Mouse (Mus musculus) gastrocnemius, postnatal 14 days (tissue): Measurements from ENCODE around the gene Gjb4. TPM values are rescaled to one million over a fixed set of nuclear protein-coding genes. Genes with fewer than 3 reads are reported as not detected.

Source experiments
- DNase-seq: peaks from one replicate; pipeline ENCODE4 v3.0.0; 2021; ENCODE audit warnings: mixed read lengths
- intact Hi-C: fragments of 180-260 bp; cut with DNase I; formaldehyde crosslinking; loops from one replicate; pipeline ENCODE4 v1.15.1; 2025; ENCODE audit warnings: low total_unique reads
- total RNA-seq, 2 experiments: library from RNA; stranded (reverse); gene quantifications; 2 replicates each; pipeline ENCODE4 v1.2.3; 2021

The Gjb4 gene
- total RNA-seq, 2 experiments from 2014 or later: not detected

- intact Hi-C loops: no loop called here
- no peak for DNase-seq
Observed at GRCm38 (mm10) chr4:127317143-127317542, 36.7 kb downstream of the Gjb4 start.

GRCm38 (mm10) chr4:127315753-127316152 is 38.1 kb downstream of the Gjb4 start:
- intact Hi-C loops: no loop called here
- no peak for DNase-seq

GRCm38 (mm10) chr4:127314585-127314984 is 39.3 kb downstream of the Gjb4 start:
- DNase-seq: no peak
- intact Hi-C loops: no loop called here

GRCm38 (mm10) chr4:127313861-127314260 is 40.0 kb downstream of the Gjb4 start, which contains the start of gene Gja4:
Gja4 (minus strand) TSS chr4:127314039.
- intact Hi-C loops: no loop called here
- peak; percentile 86 for DNase-seq

- intact Hi-C loops: no loop called here
- no peak for DNase-seq
Observed at GRCm38 (mm10) chr4:127312349-127312748, 41.5 kb downstream of the Gjb4 start.

- intact Hi-C loops: no loop called here
- DNase-seq: no peak
Observed at GRCm38 (mm10) chr4:127311561-127311960, 42.3 kb downstream of the Gjb4 start.

- intact Hi-C loops: no loop called here
- DNase-seq: no peak
Observed at GRCm38 (mm10) chr4:127306915-127307314, 47.0 kb downstream of the Gjb4 start.

GRCm38 (mm10) chr4:127303796-127304195 is 50.1 kb downstream of the Gjb4 start:
- DNase-seq: no peak
- intact Hi-C loops: no loop called here

Other genes starting within 250 kb of the Gjb4 start
- gene Tmem35b, start 230.4 kb downstream of the Gjb4 start, total RNA-seq: 1 to 10 TPM in 1 of 2 experiments, under 1 TPM in 1; 0.94 to 1.1 TPM
- under 1 TPM; 0.18 to 0.27 TPM for gene Dlgap3, start 184.9 kb downstream of the Gjb4 start, total RNA-seq
- gene Smim12, start 110.3 kb downstream of the Gjb4 start, total RNA-seq: 10 to 100 TPM; 28.9 to 29.1 TPM
- gene Gja4, start 40.0 kb downstream of the Gjb4 start, total RNA-seq: 10 to 100 TPM; 13.2 to 14.8 TPM
- gene Gjb3, start 23.2 kb downstream of the Gjb4 start, total RNA-seq: not detected
- gene Gjb5, start 4.1 kb upstream of the Gjb4 start, total RNA-seq: under 1 TPM; 0.27 to 0.47 TPM